Mouse (Mus musculus) stomach, postnatal 0 days (tissue): ENCODE measurements around the gene Cacna1f.
A peak's percentile ranks its signal among the peaks of the same experiment; 100 is the strongest.

Experiments
- CTCF ChIP-seq: IDR thresholded peaks from 2 replicates; pipeline ENCODE4 v1.5.1; 2016; ENCODE audit warnings: antibody characterized with exemption, low read depth, mild to moderate bottlenecking, moderate library complexity
- EP300 ChIP-seq: optimal IDR thresholded peaks from 2 replicates; pipeline ENCODE3; 2016; ENCODE audit warnings: antibody characterized with exemption

DNA sequence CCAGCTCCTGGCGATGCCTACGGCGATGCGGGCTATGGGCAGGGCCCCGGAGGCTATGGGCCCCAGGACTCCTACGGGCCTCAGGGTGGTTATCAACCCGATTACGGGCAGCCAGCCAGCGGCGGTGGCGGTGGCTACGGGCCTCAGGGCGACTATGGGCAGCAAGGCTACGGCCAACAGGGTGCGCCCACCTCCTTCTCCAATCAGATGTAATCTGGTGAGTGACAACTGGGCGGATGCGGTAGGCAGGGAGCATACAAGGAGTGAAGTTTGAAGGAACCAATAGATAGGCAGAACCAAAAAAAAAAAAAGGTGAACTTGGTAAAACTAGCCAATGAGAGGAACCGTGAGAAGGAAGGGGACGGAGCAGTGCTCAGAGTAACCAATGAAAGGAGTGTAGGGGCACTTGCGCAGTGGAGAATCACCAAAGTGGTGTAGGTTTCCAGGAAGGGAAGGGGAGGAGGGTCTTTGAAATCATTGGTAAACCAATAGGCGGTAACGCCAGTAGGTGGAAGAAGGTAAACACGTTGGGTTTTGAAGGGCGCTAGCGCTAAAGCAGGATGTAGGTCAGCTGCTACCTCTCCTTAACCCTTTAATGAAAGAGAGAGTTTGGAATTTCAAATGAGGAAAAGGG lies 41.9 kb downstream of the Cacna1f start:
- TF ChIP-seq CTCF (peak; percentile 57), EP300 (peak; percentile 69)
